Mouse (Mus musculus) erythroblast, embryonic 14.5 days (primary cell): ENCODE data around the gene Ddo. TPM values are rescaled to one million over a fixed set of nuclear protein-coding genes. Genes with fewer than 3 reads are reported as not detected.

ENCODE experiments used
- H3K27me3 ChIP-seq: 2 replicates; pipeline ENCODE4 v1.6.1; 2012; ENCODE audit warnings: inconsistent platforms; ENCODE audit not compliant: control insufficient read depth
- H3K36me3 ChIP-seq: 2 replicates; pipeline ENCODE4 v1.6.1; 2012; ENCODE audit warnings: mild to moderate bottlenecking, inconsistent platforms; ENCODE audit not compliant: control insufficient read depth
- H3K4me1 ChIP-seq: 2 replicates; pipeline ENCODE4 v1.6.1; 2012; ENCODE audit warnings: inconsistent platforms; ENCODE audit not compliant: control insufficient read depth
- H3K4me3 ChIP-seq: replicated peaks from 2 replicates; pipeline ENCODE3; 2012; ENCODE audit warnings: moderate library complexity, mild to moderate bottlenecking, inconsistent platforms
- H3K9me3 ChIP-seq: 2 replicates; pipeline ENCODE4 v1.6.1; 2012; ENCODE audit warnings: low read length, inconsistent platforms, mixed read lengths; ENCODE audit not compliant: control insufficient read depth
- GATA1 ChIP-seq: IDR thresholded peaks from 2 replicates; pipeline ENCODE4 v1.6.1; 2012; ENCODE audit warnings: low read length, inconsistent platforms, mixed read lengths
- TAL1 ChIP-seq: IDR thresholded peaks from 3 replicates; pipeline ENCODE4 v1.6.1; 2012; ENCODE audit warnings: low read length, inconsistent platforms, mixed read lengths
- polyA plus RNA-seq: library from polyadenylated mRNA; stranded (reverse); fragments of >175 nt; gene quantifications from 2 replicates; pipeline ENCODE4 v1.2.3, GENCODE M21; 2012

Gene Ddo
- polyA plus RNA-seq, 1 experiment: not detected

DNA sequence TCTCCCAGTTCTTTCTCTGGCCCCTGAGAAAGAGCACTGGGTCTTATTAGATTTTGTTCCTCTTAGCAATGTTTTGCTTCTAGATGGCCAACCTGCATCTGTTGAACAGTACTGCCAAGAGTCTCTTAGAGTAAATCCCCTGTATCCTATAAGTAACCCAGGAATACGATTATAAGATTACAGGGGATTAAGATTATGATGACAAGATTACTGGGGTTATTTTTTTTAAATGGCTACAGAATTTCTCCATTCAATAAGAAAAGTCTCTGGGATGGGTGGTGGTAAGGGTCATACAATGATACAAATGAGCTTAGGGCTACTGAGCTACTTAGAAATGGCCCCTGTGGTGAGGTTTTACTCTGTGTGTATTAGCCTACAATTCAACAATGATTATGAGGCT, 15.5 kb downstream of the Ddo start:
- Histone ChIP-seq H3K4me3 (no peak overlapping the region), H3K9me3 (no peaks in the 10 kb centered on the region), H3K27me3 (peaks cover 2% of the 10 kb centered on the region; the same call in 1 of the 2 replicates), H3K36me3 (no peaks in the 10 kb centered on the region), H3K4me1 (no peaks in the 10 kb centered on the region)
- TF ChIP-seq GATA1 (no peak), TAL1 (no peak)

DNA sequence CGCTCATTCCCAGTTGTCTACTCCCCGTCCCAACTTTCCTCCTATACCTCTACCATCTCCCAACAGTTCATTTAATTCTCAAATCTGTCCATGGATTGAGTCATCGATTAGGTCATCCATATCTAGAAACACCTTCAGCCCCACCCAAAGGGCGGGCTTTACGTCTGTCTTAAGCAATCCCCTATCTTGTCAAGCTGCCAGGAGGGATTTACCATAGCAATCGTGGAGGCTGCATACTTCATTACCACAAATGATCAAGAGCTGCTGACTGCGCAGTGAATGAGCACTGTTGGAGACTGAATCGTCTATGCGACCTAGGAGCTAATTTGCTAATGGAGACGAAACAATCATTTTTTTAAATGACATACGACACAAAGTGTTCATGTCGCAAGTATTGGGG, 19.0 kb downstream of the Ddo start:
- Histone ChIP-seq H3K4me1 (no peaks in the 10 kb centered on the region), H3K4me3 (no peak overlapping the region), H3K36me3 (no peaks in the 10 kb centered on the region), H3K27me3 (peaks cover 2% of the 10 kb centered on the region; the same call in 1 of the 2 replicates), H3K9me3 (no peaks in the 10 kb centered on the region)
- TF ChIP-seq TAL1 (no peak), GATA1 (no peak)

DNA sequence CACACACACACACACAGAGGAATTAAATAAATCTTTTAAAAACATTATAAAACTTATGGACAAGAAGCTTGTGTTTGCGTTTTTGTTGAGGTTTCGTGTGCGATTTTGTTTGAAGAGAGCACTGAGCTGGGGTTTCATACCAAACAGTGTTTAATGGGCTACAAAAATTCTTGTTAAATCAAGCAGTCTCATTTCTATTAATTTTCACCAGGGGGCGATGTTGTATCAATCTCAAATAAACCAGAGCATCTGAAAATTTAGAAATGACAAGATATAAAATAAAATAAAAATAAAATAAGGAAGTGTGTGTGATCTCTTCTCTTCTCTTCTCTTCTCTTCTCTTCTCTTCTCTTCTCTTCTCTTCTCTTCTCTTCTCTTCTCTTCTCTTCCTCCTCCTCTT, 19.8 kb downstream of the Ddo start:
- no peaks in the 10 kb centered on the region for H3K4me1 ChIP-seq
- no peaks in the 10 kb centered on the region for H3K36me3 ChIP-seq
- H3K9me3 ChIP-seq: no peaks in the 10 kb centered on the region
- peaks cover 2% of the 10 kb centered on the region; the same call in 1 of the 2 replicates for H3K27me3 ChIP-seq
- no peak for TF ChIP-seq GATA1
- H3K4me3 ChIP-seq: no peak overlapping the region

DNA sequence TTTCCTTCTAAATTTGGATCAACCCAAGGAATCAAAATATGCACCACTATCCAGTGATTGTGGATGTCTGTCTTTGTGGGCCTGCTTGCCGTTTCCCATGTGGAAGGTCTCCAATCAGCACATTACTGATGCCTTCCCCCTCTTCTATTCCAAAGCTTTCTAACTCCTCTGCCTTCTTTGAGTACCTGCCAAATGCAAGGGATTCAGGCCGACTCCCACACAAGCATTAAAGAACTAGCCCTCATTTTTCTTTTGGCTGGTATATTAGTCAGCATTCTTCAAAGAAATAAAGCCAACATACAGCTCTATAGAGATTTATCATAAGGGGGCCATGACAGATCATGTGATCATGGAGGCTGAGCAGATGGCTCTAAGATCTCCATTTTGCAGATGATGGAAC, 21.9 kb downstream of the Ddo start:
- TF ChIP-seq TAL1 (no peak), GATA1 (no peak)
- Histone ChIP-seq H3K4me1 (no peaks in the 10 kb centered on the region), H3K27me3 (no peaks in the 10 kb centered on the region; the same call in 1 of the 2 replicates), H3K36me3 (no peaks in the 10 kb centered on the region), H3K9me3 (no peaks in the 10 kb centered on the region), H3K4me3 (no peak overlapping the region)

DNA sequence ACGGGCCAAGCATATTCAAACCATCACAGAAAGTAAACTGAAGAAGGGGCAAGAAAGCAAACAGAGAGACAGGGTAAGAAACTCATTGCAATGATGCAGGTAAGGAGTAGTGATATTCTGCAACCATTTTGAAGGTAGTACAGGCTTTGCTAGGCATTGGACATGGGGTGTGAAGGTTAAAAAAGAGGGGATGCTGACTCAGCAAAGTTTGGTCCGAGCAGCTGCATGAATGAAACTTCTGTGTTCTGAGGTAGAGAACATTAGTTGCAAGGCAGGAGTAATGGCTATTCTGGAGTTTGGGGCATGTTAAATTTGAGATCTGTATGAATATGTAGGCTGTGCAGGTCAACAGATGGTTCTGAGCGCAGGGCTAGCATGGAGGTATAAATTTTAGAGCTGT, 35.5 kb downstream of the Ddo start:
- Histone ChIP-seq H3K36me3 (no peaks in the 10 kb centered on the region), H3K4me3 (no peak overlapping the region), H3K27me3 (0 out of 2 replicates have a peak, but pooled peaks cover 2% of the 10 kb centered on the region), H3K9me3 (no peaks in the 10 kb centered on the region; the same call in 1 of the 2 replicates), H3K4me1 (no peaks in the 10 kb centered on the region)
- TF ChIP-seq GATA1 (no peak), TAL1 (no peak)

DNA sequence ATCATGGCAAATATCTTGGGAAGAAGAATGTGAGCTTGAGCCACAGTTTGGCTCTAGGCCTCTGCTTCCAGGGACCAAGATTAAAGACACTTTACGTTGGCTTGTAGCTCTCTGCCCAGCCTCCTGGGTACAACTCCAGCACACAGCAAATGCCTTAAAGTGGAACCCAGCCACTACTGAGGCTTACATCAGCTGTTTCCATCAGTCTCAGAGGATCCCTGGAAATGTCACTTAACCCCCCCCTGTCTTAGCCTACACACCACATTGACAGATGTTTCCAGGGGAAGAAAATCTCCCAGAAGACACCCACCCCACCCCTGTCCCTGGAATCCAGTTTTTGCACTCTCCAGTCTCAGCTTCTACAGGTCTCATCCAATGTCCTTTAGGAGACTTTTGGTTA, 37.1 kb downstream of the Ddo start:
- H3K4me3 ChIP-seq: no peak overlapping the region
- H3K9me3 ChIP-seq: no peaks in the 10 kb centered on the region
- TF ChIP-seq TAL1 (no peak), GATA1 (no peak)
- H3K36me3 ChIP-seq: no peaks in the 10 kb centered on the region
- H3K4me1 ChIP-seq: no peaks in the 10 kb centered on the region
- 0 out of 2 replicates have a peak, but pooled peaks cover 2% of the 10 kb centered on the region for H3K27me3 ChIP-seq

DNA sequence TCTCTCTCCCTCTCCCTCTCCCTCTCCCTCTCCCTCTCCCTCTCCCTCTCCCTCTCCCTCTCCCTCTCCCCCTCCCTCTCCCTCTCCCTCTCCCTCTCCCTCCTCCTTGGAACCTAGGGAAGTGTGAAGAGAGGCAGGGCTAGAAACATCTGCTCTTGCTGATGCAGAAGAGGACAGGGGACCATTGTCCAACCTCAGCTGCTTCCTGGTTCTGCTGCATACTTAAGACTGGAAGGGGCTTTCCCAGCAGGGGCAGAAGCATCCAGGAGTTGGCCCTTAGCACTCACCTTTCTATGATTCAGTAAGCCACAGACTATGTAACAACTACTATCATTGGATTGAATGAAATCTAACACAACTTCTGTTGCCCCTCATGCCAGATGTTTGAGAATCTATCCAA, 38.8 kb downstream of the Ddo start:
- TF ChIP-seq GATA1 (no peak), TAL1 (no peak)
- Histone ChIP-seq H3K4me1 (no peaks in the 10 kb centered on the region), H3K36me3 (no peaks in the 10 kb centered on the region), H3K4me3 (no peak overlapping the region), H3K9me3 (no peaks in the 10 kb centered on the region), H3K27me3 (0 out of 2 replicates have a peak, but pooled peaks cover 2% of the 10 kb centered on the region)

DNA sequence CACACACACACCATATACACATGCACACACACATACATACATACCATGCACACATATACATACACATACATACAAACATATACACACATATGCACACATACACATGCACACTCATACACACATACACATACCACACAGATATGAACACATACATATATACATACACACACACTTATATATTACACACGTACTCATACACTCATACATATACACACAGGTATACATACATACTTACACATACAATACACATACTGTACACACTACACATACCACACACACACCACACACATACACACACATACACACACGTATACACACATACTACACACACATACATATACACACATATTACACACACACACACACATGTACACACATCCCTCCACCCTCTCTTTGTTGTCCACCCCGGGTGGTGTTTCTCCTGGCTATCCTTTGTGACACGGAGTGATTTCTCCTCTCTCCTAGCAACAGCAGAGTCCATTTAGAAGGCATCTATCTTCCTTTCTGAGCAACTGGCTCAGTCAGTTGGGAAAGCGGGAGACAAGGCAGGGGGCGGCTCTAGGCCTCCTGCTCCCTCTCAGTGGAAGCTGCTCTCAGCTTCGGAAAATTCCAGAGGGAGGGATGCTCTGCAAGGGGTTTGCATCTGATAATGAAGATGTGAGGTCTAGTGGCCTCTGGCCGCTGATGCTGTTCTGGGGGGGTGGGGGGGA, 42.9 kb downstream of the Ddo start:
- H3K9me3 ChIP-seq: no peaks in the 10 kb centered on the region
- no peaks in the 10 kb centered on the region for H3K4me1 ChIP-seq
- no peak for TF ChIP-seq TAL1
- TF ChIP-seq GATA1: no peak
- H3K27me3 ChIP-seq: peaks cover 9% of the 10 kb centered on the region
- H3K36me3 ChIP-seq: no peaks in the 10 kb centered on the region
- H3K4me3 ChIP-seq: no peak overlapping the region

DNA sequence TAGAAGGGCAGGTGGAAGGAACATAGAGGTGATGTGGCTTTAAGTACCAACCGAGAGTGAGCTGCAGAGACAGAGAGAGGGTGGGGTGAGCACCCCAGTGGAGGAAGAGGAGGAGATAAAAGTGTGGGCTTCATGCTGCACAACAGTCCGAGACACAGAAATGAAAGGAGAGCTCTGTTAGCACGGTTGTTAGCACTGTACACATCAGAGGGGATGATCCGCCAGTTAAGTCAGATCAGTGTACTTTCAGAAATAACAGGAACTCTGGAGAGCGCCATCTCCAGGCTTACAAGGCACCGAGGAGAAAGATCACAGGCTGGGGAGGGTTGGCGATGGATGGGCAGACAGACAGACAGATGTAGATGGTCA, 43.5 kb downstream of the Ddo start:
- TF ChIP-seq TAL1: no peak
- no peaks in the 10 kb centered on the region for H3K9me3 ChIP-seq

DNA sequence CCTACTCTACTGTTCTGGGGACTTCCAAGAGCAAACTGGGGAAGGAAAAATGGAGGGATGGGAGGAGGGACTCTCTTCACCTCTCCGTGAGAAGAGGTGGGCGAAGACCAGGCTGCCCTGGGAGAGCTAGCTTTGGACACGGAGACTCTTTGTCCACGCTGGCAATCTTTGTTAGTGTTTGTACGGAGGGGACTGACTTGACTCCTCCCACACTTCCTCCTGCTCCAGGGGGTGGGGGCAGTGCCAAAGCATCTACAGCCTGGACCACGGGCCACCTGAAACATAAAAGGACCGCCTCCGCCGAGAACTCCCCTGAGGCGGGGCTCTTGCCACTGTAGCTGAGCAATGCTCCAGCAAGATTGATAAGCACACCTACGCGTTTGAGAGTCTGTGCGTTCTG, 44.3 kb downstream of the Ddo start:
- TF ChIP-seq GATA1 (no peak), TAL1 (no peak)

More for the DNA sequence above, 43.5 kb downstream of the Ddo start:
- Histone ChIP-seq H3K4me3 (no peak overlapping the region), H3K27me3 (peaks cover 9% of the 10 kb centered on the region), H3K36me3 (no peaks in the 10 kb centered on the region), H3K4me1 (no peaks in the 10 kb centered on the region)

More for the DNA sequence above, 44.3 kb downstream of the Ddo start:
- H3K27me3 ChIP-seq: peaks cover 8% of the 10 kb centered on the region
- H3K4me3 ChIP-seq: no peak overlapping the region
- H3K9me3 ChIP-seq: no peaks in the 10 kb centered on the region
- no peaks in the 10 kb centered on the region for H3K36me3 ChIP-seq
- H3K4me1 ChIP-seq: no peaks in the 10 kb centered on the region
